Mouse (Mus musculus) layer of hippocampus, postnatal 36 days (tissue): ENCODE results near the gene Tgfbrap1. TPM values are rescaled to one million over a fixed set of nuclear protein-coding genes. Genes with fewer than 3 reads are reported as not detected.
A peak's percentile ranks its signal among the peaks of the same experiment; 100 is the strongest.
"Not testable (repeated sequence)": the region's sequence is repeated elsewhere in the genome, so short reads cannot be mapped to it uniquely, and the experiment has no call there.

Experiments used
- DNase-seq, 2 experiments: peaks; one replicate each; pipeline ENCODE4 v3.0.0; 2022
- total RNA-seq, 2 experiments: library from RNA; stranded (reverse); gene quantifications; 2 replicates each; pipeline ENCODE4 v1.2.3; 2021

The Tgfbrap1 gene
- total RNA-seq = 10 to 100 TPM; 38.0 to 40.6 TPM

DNA sequence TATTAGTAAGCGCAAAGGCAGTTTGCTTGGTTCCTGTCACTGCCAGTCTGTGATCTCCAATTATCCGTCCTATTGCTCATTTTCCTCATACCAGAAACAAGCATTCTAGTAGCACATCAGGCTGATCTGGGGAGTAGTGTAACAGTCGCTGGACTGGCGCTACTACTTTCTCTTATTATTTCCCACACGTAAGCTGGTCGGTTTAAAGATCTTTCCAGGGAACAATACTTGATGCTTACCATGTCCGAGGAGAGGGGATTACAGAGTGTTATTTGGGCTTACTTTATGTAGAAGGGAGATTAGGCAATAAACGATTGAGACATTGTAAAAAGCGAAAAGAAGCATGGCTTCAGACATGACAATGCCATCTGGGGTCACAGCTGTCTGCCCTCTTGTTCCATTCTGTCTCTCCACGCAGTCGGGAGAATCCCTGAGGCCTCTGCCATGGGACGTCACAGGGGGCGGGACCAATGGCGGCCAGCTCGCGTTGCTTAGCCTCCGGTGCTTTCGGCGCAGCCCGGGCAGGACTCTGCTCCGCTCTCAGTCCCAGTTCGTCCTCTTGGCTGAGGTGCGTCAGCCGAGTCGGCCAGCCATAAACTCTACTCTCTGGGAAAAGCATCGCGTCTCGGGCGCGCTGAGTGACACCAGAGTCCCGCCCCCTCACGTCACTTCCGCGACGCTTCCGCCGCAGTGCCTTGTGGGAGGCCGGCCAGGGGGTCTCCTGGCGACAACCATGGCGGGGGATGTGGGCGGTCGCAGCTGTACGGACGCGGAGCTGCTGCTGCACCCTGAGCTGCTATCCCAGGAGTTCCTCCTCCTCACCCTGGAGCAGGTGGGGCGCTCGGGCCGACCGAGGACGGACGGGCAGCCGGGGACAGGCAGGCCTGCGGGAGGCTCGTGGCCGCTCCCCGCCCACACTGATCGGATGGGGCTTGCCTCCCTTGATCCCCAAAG is at the start of gene Tgfbrap1, which contains the start of gene AI597479:
Gene Tgfbrap1 (minus strand): TSS at position 607 of the 954 bp plus-strand sequence.
Gene AI597479 (plus strand): TSS at position 680 of the 954 bp plus-strand sequence.
- peak; percentile 93 to 95 for DNase-seq

DNA sequence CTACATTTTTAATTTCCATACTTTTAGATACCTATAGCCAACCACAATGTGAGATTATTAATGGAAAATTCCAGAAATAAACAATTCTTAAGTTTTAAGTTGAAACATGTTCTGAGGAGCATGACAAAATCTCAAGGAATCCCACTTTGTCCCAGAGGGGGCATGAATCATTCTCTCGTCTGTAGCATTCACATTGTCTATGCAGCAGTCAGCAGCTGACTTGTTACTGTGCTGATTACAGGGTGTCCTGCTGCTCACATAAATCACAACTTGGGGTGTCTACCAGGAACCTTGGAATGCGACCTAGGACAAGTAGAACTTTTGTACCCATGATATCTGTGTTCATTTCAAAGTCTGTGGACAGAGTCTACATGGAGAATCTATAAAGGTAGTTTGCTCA is 49.0 kb upstream of the Tgfbrap1 start:
- no peak for DNase-seq

- DNase-seq = no peak
These were observed 47.0 kb upstream of the Tgfbrap1 start for GRCm38 (mm10) chr1:43145388-43145787.

DNA sequence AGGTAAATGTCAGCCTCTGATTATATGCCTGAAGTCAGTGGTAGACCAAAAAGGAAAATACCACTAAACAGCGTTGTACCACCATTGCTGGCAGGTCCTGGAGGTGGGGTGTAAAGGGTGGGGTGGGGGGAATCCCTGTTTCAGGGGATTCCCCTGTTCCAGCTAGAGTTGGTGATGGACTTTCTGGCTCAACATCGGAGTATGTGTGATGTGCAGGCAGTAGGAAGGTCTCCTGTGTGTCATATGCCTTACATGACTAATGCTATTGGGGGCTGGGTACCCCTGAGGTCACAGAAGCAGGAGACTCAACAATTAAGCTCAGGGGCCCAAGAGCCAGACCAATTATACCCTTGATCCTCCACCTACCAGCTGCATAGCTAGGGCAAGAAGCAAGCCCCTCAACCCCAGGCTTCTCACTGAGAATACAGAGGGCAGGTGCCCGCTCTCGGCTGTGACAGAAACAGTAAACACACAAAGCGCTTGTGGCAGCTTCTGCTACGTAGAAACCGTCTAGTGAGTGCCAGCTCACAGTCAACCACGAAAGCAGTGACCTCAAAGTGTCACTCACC is 46.0 kb upstream of the Tgfbrap1 start:
- DNase-seq = no peak

GRCm38 (mm10) chr1:43143791-43144190 is 45.4 kb upstream of the Tgfbrap1 start:
- DNase-seq = no peak

DNA sequence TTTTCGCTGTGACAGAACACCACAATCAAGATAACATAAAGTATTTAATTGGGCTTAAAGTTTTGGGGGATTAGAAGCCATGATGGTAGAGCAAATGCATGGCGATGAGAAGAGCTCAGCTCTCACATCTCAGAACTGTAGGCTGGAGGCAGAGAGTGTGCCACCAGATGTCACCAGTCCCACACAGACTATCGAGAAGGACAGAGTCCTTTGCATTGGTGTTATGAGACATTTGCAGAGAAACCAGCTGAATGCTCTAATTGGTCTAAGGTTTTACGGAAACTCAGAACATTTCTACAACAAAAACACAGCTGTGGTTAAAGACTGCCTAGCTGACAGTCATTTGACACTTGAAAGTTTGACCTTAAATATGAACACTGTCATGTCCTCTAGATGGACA is 44.8 kb upstream of the Tgfbrap1 start:
- no peak for DNase-seq

- no peak for DNase-seq
These were observed 44.4 kb upstream of the Tgfbrap1 start for GRCm38 (mm10) chr1:43142849-43143248.

- DNase-seq = no peak
These were observed 43.1 kb upstream of the Tgfbrap1 start for GRCm38 (mm10) chr1:43141555-43141961.

- DNase-seq = peak; percentile 73 to 79
These were observed 41.3 kb upstream of the Tgfbrap1 start for GRCm38 (mm10) chr1:43139587-43140266.

- no peak for DNase-seq
These were observed 39.9 kb upstream of the Tgfbrap1 start for GRCm38 (mm10) chr1:43138268-43138812.

GRCm38 (mm10) chr1:43137334-43137733 is 38.9 kb upstream of the Tgfbrap1 start:
- DNase-seq = peak; percentile 40 to 46

GRCm38 (mm10) chr1:43136488-43137029 is 38.1 kb upstream of the Tgfbrap1 start:
- DNase-seq = not testable (repeated sequence)

DNA sequence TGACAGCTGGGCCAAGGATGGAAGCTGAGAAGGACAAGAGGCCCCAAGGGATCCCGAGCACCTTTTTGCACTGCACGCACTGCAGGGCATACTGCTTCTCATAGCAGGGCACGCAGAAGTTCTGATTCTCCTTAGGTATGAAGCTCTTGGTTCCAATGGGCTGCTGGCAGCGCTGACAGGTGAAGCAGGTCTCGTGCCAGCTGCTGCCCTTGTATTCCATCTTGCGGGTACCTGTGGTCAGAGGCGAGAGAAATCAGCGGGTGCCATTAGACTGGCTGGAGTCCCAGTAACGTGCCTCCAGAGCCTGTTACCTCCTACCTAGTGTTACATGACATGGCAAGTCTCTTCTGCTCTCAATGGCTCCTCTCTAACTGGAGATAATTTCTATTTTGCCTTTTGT is 33.2 kb upstream of the Tgfbrap1 start:
- no peak for DNase-seq

DNA sequence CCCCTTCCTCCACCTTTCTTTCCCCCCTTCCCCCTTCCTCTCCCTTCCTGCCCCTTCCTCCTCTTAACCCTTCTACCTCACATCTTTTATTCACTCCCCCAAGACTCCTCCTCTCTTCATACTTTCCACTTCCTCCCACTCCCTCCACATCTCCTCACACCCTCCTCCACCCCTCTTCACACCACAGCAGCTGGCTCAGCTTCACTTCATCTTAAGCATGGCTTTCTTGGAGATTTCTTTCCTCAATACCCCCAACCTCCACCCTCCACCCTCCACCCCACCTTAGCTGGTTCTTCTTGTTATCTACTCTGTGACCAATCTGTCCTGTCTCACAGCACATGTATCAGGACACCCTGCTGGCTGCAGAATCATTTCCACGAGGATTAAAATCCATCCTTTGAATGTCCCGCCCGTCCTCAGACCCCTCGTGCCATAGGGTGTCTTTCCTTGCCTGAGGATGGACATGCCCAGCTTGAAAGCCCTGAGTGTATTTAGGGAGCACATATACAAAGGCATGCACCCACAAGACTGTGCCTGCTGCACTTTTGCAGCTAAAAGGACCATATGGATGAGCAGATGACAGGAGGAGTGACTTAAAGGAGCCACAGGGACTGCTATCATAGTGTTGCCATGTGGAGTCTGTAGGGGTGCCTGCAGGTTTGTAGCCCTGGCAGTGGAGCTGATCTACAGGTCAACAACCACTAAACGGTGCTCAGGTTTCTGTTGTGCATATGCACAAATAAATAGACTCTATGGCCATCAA is 32.0 kb upstream of the Tgfbrap1 start:
- DNase-seq = peak; percentile 43 to 45

DNA sequence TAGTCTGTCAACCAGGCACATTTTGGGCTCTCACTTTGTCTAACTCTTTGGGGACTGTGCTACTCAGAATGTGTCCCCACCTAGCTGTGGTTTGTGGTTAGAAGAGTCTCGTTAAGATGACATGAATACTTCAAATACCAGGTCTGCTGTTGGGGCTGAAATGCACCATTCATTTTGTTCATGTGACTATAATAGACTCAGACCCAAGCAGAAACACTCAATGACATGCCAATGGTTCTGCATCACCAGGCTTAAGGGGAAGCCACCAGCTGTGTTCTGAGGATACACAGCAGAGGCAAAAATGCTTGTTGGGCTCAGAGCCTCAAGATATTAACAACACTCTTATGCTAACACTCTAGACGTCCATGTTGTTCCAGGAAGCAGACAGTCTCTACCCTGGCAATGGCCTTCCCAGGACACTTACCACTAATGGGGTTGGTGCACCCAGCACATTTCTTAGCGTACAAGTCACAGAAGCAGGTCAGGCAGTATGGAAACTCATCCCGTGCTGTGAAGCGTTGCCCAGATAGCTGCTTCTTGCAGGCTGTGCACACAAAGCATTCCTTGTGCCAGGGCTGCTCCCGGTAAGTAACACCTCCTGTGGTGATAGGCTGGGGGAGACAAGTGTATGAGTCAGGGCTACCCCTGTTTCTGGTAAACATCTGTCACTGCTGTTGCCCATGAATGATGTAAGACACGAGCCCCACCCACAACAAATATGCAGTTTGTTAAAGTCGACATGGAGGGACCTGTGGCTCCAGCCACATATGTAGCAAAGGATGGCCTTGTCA is 29.6 kb upstream of the Tgfbrap1 start:
- no peak for DNase-seq

DNA sequence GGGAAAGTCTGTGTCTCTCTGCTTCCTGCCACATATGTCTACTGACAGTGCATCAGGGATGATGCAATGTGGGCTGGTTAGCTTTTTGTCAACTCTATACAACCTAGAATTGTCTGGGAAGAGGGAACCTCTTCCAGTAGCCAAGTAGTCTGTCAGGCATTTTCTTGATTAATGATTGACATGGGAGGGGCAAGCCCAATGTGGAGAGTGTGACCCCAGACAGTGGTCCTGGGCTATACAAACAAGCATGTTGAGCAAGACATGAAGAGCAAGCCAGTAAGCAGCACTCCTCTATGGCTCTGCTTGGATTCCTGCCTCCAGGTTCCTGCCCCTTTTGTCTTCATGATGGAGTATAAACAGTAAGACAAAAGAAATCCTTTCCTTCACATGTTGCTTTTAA is 28.8 kb upstream of the Tgfbrap1 start:
- no peak for DNase-seq

- no peak for DNase-seq
These were observed 26.3 kb upstream of the Tgfbrap1 start for GRCm38 (mm10) chr1:43124726-43125125.

DNA sequence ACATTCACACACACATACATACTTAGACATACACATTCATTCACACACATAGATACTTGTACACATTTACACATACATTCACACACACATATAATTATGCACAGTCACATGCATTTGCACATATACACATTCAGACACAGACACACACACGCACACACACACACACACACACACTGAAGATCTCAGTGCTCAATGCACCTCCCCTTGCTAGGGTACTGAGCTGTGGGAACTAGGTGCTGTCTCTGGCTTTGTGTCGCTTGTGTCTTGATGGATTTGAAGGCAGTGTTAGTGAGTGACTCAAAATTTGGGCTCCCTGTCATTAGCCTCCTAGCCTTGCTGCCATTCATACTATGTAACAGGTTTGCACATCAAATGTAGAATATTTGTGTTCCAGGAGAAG is 24.2 kb upstream of the Tgfbrap1 start:
- no peak for DNase-seq

DNA sequence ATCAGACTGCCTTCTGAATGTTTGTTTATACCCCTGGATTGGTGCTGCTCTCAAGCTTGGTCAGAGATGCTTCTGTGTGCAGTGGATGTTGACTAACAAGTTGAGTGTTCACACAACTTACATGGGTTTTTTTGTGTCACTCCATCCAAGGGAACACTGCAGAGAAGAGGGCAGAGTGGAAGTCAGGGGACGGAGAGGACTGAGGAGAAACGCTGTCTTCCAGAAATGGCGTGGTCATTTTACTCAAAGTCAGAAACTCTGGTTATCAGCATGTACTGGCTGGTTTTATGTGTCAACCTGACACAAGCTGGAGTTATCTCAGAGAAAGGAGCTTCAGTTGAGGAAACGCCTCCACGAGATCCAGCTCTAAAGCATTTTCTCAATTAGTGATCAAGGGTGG is 22.5 kb upstream of the Tgfbrap1 start:
- no peak for DNase-seq

GRCm38 (mm10) chr1:43117435-43117834 is 19.0 kb upstream of the Tgfbrap1 start:
- DNase-seq = no peak

GRCm38 (mm10) chr1:43112882-43113281 is 14.4 kb upstream of the Tgfbrap1 start:
- peak in 1 of 2 experiments; percentile 45 for DNase-seq
